Mouse (Mus musculus) adrenal gland, postnatal 14 days (tissue): ENCODE measurements at regions not wholly inside any gene's neighbourhood (a gene's known extent, or its start where the extent isn't known, plus 50 kb on each side); places are given as distances from the start of the nearest gene placed in this dataset.
"Not testable (repeated sequence)": the region's sequence is repeated elsewhere in the genome, so short reads cannot be mapped to it uniquely, and the experiment has no call there.

Source experiments
- DNase-seq: peaks from one replicate; pipeline ENCODE4 v3.0.0; 2021; ENCODE audit warnings: mixed read lengths

- DNase-seq = no peak
Observed at GRCm38 (mm10) chr8:28400141-28400540, 952.7 kb downstream of the Poteg start.

- no peak for DNase-seq
Observed at GRCm38 (mm10) chr8:28427544-28428135, 980.2 kb downstream of the Poteg start.

- DNase-seq = no peak
Observed at GRCm38 (mm10) chr8:28473190-28473589, 1025.7 kb downstream of the Poteg start.

- no peak for DNase-seq
Observed at GRCm38 (mm10) chr8:28487913-28488312, 1040.4 kb downstream of the Poteg start.

GRCm38 (mm10) chr8:28503488-28504319 is 1056.2 kb downstream of the Poteg start:
- no peak for DNase-seq

GRCm38 (mm10) chr8:28523506-28523905 is 1076.0 kb downstream of the Poteg start:
- not testable (repeated sequence) for DNase-seq

- DNase-seq = no peak
Observed at GRCm38 (mm10) chr8:28547236-28547635, 1099.8 kb downstream of the Poteg start.

- DNase-seq = peak; percentile 12
Observed at GRCm38 (mm10) chr8:28559881-28560280, 1112.4 kb downstream of the Poteg start.

GRCm38 (mm10) chr8:28579250-28579651 is 1131.8 kb downstream of the Poteg start:
- no peak for DNase-seq

GRCm38 (mm10) chr8:28580821-28581220 is 1133.4 kb downstream of the Poteg start:
- no peak for DNase-seq

GRCm38 (mm10) chr8:28589999-28590398 is 1142.5 kb downstream of the Poteg start:
- DNase-seq = no peak

- no peak for DNase-seq
Observed at GRCm38 (mm10) chr8:28593238-28593637, 1145.8 kb downstream of the Poteg start.

- no peak for DNase-seq
Observed at GRCm38 (mm10) chr8:28594191-28594590, 1146.7 kb downstream of the Poteg start.

GRCm38 (mm10) chr8:28594606-28595005 is 1147.1 kb downstream of the Poteg start:
- no peak for DNase-seq

GRCm38 (mm10) chr8:28595880-28596279 is 1148.4 kb downstream of the Poteg start:
- DNase-seq = no peak
